Mouse (Mus musculus): ENCODE measurements around the gene Tacstd2.
A peak's percentile ranks its signal among the peaks of the same experiment; 100 is the strongest.
"Not testable (repeated sequence)": the region's sequence is repeated elsewhere in the genome, so short reads cannot be mapped to it uniquely, and the experiment has no call there.

The Tacstd2 gene

DNA sequence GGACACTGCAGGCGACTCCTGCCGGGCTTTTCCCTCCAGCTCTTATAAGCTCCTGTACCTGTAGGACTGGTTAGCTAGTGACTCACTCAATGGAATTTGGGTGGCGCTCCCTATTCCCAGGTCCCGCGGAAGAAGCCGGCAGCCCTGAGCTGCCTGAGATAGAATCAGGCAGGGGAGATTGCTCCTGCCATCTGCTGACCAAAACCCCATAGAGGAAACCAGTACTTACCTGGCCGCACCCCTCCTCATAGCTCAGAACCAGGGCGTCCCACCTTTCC is at the start of gene Tacstd2:
Gene Tacstd2, minus strand, starts transcription at position 20 of the 278 bp plus-strand sequence.
- DNase-seq, result peak in 1 of 2 experiments; percentile 26

DNA sequence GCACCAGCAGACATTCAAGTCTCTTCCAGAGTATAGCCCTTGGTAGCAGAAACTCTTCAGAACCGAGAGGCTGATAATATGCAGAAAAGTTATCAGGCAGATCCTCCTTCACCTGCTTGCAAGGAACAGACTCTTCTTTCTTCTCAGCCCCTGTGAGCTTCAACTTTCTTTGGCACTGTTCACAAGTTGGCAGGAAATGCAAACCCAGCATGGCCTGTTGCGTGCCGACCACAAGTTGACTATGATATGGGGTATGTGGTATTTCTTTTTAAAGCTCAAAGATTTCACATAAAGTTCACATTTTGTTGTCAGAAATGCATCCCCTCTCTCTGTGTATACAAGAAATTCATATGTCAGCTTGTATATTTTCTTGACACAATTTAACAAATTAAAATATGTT is 30.7 kb upstream of the Tacstd2 start:
- DNase-seq, result no peak

GRCm38 (mm10) chr6:67555376-67555775 is 19.8 kb upstream of the Tacstd2 start:
- no peak for DNase-seq

- DNase-seq, result no peak
Measured at GRCm38 (mm10) chr6:67549550-67549949, 14.0 kb upstream of the Tacstd2 start.

GRCm38 (mm10) chr6:67535005-67535776 is 405 bp downstream of the Tacstd2 start:
- no peak for DNase-seq

GRCm38 (mm10) chr6:67534191-67535004 is 1.2 kb downstream of the Tacstd2 start:
- no peak for DNase-seq

GRCm38 (mm10) chr6:67532665-67533440 is 2.7 kb downstream of the Tacstd2 start:
- DNase-seq, result peak; percentile 54 to 70

DNA sequence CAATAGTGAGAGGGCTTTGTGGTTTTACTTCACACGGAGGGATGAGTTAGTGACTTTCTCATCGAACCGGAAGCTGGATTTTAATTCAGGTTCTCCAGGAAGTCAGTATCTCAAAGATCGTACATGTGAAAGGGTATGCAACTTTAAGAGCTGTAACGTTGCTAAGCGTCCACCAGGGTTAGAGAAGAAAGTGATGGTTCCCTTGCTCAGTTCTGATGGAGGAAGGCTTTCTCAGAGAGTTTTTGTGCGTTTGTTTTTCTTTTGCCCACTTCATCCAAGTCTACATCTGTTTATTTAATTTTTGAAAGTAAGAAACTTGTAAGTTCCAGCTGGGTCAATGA is 3.8 kb downstream of the Tacstd2 start:
- DNase-seq, result no peak

GRCm38 (mm10) chr6:67530992-67531821 is 4.4 kb downstream of the Tacstd2 start:
- DNase-seq, result peak; percentile 36 to 45

- no peak for DNase-seq
Measured at GRCm38 (mm10) chr6:67526356-67526755, 9.2 kb downstream of the Tacstd2 start.

DNA sequence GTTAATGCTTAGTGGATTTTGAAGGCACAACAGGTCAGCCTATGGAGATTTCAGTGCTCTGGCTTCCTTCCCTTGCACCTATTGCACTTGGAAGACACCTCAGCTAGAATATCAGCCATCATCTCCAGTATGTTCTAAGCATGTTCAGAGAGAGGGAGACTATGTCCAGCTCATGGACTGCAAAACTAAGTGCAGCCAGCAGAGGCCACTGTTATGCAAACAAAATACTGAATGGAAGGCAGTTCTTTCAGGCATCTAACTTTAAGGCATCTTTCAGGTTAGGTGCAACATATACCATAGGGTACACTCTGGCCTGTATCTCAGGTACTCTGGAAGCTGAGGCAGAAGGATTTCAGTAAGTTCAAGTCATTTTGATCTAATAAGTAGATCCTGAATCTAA is 24.8 kb downstream of the Tacstd2 start:
- DNase-seq, result peak; percentile 27 to 70

DNA sequence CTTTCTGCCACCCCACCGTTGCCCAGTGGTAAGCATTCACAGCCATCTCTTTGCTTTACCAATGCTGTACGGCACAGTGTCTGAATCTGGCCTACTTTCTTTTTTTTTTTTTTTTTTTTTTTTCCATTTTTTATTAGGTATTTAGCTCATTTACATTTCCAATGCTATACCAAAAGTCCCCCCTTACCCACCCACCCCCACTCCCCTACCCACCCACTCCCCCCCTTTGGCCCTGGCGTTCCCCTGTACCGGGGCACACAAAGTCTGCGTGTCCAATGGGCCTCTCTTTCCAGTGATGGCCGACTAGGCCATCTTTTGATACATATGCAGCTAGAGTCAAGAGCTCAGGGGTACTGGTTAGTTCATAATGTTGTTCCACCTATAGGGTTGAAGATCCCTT is 33.7 kb downstream of the Tacstd2 start:
- not testable (repeated sequence) for DNase-seq

DNA sequence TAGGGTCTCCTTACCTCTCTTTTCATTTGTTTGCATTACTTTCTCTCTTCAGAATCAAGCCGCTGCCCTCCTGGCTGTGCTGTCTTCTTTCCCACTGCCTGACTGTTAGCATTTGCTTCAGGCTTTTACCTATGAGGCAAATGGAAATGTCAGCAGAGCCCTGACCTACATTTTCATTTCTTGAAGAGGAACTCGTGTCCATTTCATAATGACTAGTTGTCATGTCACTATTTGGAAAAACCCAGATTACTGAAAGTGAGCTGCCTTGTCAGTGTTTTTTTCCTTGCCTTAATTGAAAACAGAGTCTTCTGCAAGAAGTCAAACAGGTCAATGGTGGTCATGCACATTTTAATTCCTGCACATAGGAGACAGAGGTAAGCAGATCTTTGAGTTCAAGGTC is 43.8 kb downstream of the Tacstd2 start, which contains the start of gene Il23r:
Gene Il23r, minus strand, starts transcription at position 101 of the 400 bp plus-strand sequence.
- DNase-seq, result no peak
